Mouse (Mus musculus): ENCODE results near the gene Trpc4ap. TPM values are rescaled to one million over a fixed set of nuclear protein-coding genes. Genes with fewer than 3 reads are reported as not detected.

The Trpc4ap gene
- polyA plus RNA-seq, 1 experiment, result 145 TPM

- Histone ChIP-seq H3K4me3 (replicated peaks; ENCODE audit: extremely low read depth, low read depth, low read length) (no peak overlapping the region), H3K4me1 (ENCODE audit: control insufficient read depth, insufficient read depth, low read length) (peaks cover 3% of the 10 kb centered on the region)
- 93% methylated on average over 8 of the region's 8 CpGs for WGBS
- no peak for DNase-seq
- TF ChIP-seq POLR2A (IDR thresholded peaks at IDR 0.05; ENCODE audit: borderline replicate concordance, extremely low read depth, low read depth, low read length), result no peak
- no peak for TF ChIP-seq CTCF (IDR thresholded peaks at IDR 0.05; ENCODE audit: insufficient read depth, low read length)
Measured at GRCm38 (mm10) chr2:155635961-155636360, 56.2 kb downstream of the Trpc4ap start.

DNA sequence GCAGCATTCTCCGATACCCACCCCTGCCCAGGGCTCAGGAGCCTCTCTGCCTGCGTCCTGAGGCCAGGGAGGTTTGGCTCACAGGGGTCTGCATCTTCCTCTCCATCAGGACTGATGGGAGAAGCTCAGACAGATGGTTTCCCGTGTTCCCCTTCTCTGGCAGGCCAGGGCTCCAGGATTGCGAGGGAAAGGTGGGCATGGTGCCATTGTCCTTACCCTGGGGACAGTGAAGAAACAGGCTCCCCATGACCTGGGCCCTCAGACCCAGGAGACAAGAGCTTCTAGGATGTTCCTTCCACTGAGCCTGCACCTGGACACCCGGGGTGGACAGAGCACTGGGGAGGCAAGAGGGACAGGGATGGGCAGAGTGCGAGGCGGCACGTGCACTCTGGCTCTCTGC is 57.6 kb downstream of the Trpc4ap start:
- peaks cover 3% of the 10 kb centered on the region for H3K4me1 ChIP-seq (ENCODE audit: control insufficient read depth, insufficient read depth, low read length)
- WGBS, result 93% methylated on average over 8 of the region's 8 CpGs
- TF ChIP-seq POLR2A (IDR thresholded peaks at IDR 0.05; ENCODE audit: borderline replicate concordance, extremely low read depth, low read depth, low read length) (no peak), CTCF (IDR thresholded peaks at IDR 0.05; ENCODE audit: insufficient read depth, low read length) (no peak)
- H3K4me3 ChIP-seq (replicated peaks; ENCODE audit: extremely low read depth, low read depth, low read length), result no peak overlapping the region
- DNase-seq, result no peak

GRCm38 (mm10) chr2:155633731-155634130 is 58.5 kb downstream of the Trpc4ap start:
- Histone ChIP-seq H3K4me1 (ENCODE audit: control insufficient read depth, insufficient read depth, low read length) (peaks cover 6% of the 10 kb centered on the region), H3K4me3 (replicated peaks; ENCODE audit: extremely low read depth, low read depth, low read length) (no peak overlapping the region)
- DNase-seq, result no peak
- TF ChIP-seq CTCF (IDR thresholded peaks at IDR 0.05; ENCODE audit: insufficient read depth, low read length), result no peak
- TF ChIP-seq POLR2A (IDR thresholded peaks at IDR 0.05; ENCODE audit: borderline replicate concordance, extremely low read depth, low read depth, low read length), result no peak
- WGBS, result 92% methylated on average over 9 of the region's 9 CpGs

DNA sequence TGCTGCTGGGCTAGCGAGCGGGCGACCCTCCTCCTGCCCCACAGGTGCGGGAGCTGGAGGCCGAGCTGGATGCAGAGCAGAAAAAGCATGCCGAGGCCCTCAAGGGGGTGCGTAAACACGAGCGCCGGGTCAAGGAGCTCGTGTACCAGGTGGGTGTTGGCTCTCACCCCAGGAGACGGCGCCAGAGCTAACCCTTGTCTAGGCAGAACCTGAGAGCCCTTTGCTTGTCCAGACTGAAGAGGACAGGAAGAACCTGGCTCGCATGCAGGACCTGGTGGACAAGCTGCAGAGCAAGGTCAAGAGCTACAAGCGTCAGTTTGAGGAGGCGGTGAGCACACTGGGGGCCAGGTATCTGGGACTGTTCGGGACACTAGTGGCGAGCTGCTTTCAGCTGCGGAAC is 59.1 kb downstream of the Trpc4ap start:
- TF ChIP-seq CTCF (IDR thresholded peaks at IDR 0.05; ENCODE audit: insufficient read depth, low read length), result no peak
- no peak for TF ChIP-seq POLR2A (IDR thresholded peaks at IDR 0.05; ENCODE audit: borderline replicate concordance, extremely low read depth, low read depth, low read length)
- no peak overlapping the region for H3K4me3 ChIP-seq (replicated peaks; ENCODE audit: extremely low read depth, low read depth, low read length)
- WGBS, result 62% methylated on average over 19 of the region's 19 CpGs
- DNase-seq, result peak; percentile 59
- H3K4me1 ChIP-seq (ENCODE audit: control insufficient read depth, insufficient read depth, low read length), result peaks cover 6% of the 10 kb centered on the region

DNA sequence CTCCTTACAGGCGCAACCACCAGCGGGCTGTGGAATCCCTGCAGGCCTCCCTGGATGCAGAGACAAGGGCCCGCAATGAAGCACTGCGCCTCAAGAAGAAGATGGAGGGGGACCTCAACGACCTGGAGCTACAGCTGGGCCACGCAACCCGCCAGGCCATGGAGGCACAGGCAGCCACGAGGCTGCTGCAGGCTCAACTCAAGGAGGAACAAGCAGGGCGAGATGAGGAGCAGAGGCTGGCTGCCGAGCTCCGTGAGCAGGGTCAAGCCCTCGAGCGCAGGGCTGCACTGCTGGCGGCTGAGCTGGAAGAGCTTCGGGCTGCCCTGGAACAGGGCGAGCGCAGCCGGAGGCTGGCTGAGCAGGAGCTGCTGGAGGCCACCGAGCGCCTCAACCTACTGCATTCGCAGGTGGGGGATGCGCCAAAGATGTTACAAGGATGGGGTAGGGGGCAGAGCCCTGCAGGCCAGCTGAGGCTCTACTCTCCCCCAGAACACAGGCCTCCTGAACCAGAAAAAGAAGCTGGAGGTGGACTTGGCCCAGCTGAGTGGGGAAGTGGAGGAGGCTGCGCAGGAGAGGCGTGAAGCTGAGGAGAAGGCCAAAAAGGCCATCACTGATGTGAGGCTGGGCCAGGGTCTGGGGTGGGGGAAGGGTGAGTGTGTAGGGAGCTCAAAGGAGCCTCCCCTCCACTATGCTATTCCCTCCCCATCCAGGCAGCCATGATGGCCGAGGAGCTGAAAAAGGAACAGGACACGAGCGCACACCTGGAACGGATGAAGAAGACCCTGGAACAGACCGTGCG is 59.8 kb downstream of the Trpc4ap start:
- 72% methylated on average over 30 of the region's 30 CpGs for WGBS
- DNase-seq, result no peak
- peaks cover 6% of the 10 kb centered on the region for H3K4me1 ChIP-seq (ENCODE audit: control insufficient read depth, insufficient read depth, low read length)
- no peak for TF ChIP-seq CTCF (IDR thresholded peaks at IDR 0.05; ENCODE audit: insufficient read depth, low read length)
- no peak for TF ChIP-seq POLR2A (IDR thresholded peaks at IDR 0.05; ENCODE audit: borderline replicate concordance, extremely low read depth, low read depth, low read length)
- H3K4me3 ChIP-seq (replicated peaks; ENCODE audit: extremely low read depth, low read depth, low read length), result no peak overlapping the region

DNA sequence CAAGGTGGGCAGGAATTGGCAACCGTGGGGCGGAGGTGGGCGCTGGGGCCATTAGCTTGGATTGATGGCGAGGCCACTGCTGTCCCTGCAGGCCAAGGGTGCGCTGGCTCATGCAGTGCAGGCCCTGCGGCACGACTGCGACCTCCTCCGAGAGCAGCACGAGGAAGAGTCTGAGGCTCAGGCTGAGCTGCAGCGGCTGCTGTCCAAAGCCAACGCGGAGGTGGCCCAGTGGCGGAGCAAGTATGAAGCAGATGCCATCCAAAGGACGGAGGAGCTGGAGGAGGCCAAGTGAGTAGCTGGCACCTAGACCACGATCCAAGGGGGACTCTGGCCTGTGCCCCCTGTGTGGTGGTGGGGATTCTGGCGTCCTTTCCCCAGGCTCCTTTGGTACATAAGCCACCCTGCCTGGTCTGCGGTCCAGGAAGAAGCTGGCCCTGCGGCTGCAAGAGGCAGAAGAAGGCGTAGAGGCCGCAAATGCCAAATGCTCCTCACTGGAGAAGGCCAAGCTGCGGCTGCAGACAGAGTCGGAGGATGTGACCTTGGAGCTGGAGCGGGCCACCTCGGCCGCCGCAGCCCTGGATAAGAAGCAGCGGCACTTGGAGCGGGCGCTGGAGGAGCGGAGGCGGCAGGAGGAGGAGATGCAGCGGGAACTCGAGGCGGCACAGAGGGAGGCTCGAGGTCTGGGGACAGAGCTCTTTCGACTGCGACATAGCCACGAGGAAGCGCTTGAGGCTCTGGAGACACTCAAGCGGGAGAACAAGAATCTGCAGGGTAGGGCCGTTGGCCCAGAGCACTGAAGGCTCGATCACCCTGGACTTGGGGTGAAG is 61.4 kb downstream of the Trpc4ap start:
- WGBS, result 60% methylated on average over 43 of the region's 43 CpGs
- Histone ChIP-seq H3K4me3 (replicated peaks; ENCODE audit: extremely low read depth, low read depth, low read length) (no peak overlapping the region), H3K4me1 (ENCODE audit: control insufficient read depth, insufficient read depth, low read length) (peaks cover 6% of the 10 kb centered on the region)
- no peak for TF ChIP-seq POLR2A (IDR thresholded peaks at IDR 0.05; ENCODE audit: borderline replicate concordance, extremely low read depth, low read depth, low read length)
- TF ChIP-seq CTCF (IDR thresholded peaks at IDR 0.05; ENCODE audit: insufficient read depth, low read length), result no peak
- DNase-seq, result no peak

GRCm38 (mm10) chr2:155630153-155630552 is 62.0 kb downstream of the Trpc4ap start:
- TF ChIP-seq CTCF (IDR thresholded peaks at IDR 0.05; ENCODE audit: insufficient read depth, low read length) (no peak), POLR2A (IDR thresholded peaks at IDR 0.05; ENCODE audit: borderline replicate concordance, extremely low read depth, low read depth, low read length) (no peak)
- WGBS, result 79% methylated on average over 20 of the region's 20 CpGs
- H3K4me1 ChIP-seq (ENCODE audit: control insufficient read depth, insufficient read depth, low read length), result peaks cover 6% of the 10 kb centered on the region

DNA sequence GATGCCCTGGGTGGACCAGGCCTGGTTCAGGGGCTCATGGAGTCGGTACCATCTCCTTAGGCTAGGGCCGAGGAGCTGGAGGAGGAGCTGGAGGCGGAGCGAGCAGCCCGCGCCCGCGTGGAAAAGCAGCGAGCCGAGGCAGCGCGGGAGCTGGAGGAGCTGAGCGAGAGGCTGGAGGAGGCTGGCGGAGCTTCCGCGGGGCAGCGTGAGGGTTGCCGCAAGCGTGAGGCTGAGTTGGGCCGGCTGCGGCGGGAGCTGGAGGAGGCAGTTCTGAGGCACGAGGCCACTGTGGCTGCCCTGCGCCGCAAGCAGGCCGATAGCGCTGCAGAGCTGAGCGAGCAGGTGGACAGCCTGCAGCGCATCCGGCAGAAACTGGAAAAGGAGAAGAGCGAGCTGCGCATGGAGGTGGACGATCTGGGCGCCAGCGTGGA is 62.9 kb downstream of the Trpc4ap start:
- no peak overlapping the region for H3K4me3 ChIP-seq (replicated peaks; ENCODE audit: extremely low read depth, low read depth, low read length)
- peaks cover 6% of the 10 kb centered on the region for H3K4me1 ChIP-seq (ENCODE audit: control insufficient read depth, insufficient read depth, low read length)
- 11% methylated on average over 35 of the region's 35 CpGs for WGBS
- no peak for TF ChIP-seq CTCF (IDR thresholded peaks at IDR 0.05; ENCODE audit: insufficient read depth, low read length)
- DNase-seq, result no peak

More at GRCm38 (mm10) chr2:155630153-155630552, 62.0 kb downstream of the Trpc4ap start:
- no peak for DNase-seq
- H3K4me3 ChIP-seq (replicated peaks; ENCODE audit: extremely low read depth, low read depth, low read length), result no peak overlapping the region

- no peak for DNase-seq
- no peak for TF ChIP-seq CTCF (IDR thresholded peaks at IDR 0.05; ENCODE audit: insufficient read depth, low read length)
- no peak for TF ChIP-seq POLR2A (IDR thresholded peaks at IDR 0.05; ENCODE audit: borderline replicate concordance, extremely low read depth, low read depth, low read length)
- H3K4me3 ChIP-seq (replicated peaks; ENCODE audit: extremely low read depth, low read depth, low read length), result no peak overlapping the region
- peaks cover 6% of the 10 kb centered on the region for H3K4me1 ChIP-seq (ENCODE audit: control insufficient read depth, insufficient read depth, low read length)
- 85% methylated on average over 13 of the region's 13 CpGs for WGBS
Measured at GRCm38 (mm10) chr2:155628519-155628918, 63.7 kb downstream of the Trpc4ap start.
